16 mouse cellular contexts compared by ENCODE assay signal in the genomic region with DNA sequence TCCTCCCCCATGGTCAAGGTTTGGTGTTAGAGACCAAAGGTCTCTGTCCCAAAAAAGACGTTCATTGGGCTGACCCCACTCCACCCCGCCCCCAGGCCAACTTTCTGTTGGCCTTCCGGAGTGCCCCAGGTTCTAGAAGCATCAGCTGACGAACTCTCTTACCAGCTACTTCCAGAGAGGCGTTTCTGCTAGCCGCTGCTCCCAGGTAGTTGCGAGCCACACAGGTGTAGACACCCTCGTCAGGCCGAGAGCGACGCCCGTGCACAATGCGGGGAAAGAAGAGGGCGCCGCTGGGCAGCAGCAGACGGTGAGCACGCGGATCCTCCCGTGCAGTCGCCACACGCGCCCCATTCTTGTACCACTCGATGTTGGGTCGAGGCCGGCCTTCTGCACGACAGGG. TPM values are rescaled to one million over a fixed set of nuclear protein-coding genes. Genes with fewer than 3 reads are reported as not detected.
DNase-seq lines count a peak whose midpoint lies in the region; ATAC-seq and TF ChIP-seq lines count a peak whose summit lies in the region.
"Had no signal": no experiment of that assay in that cellular context is flagged by ENCODE, and none has a peak within 500 bp of the region (broad histone marks: within the 10 kb centered on the region; RNA-seq: fewer than 3 reads in every experiment).

No protein-coding gene starts in this region.

- intact Hi-C loops in heart, postnatal 25 days (cut with DNase I) = no loop called here

- WGBS in heart, embryonic 10.5 days = 19% methylated on average over 26 of the region's 26 CpGs
- WGBS in midbrain, postnatal 0 days = 26% methylated on average over 26 of the region's 26 CpGs
- 30% methylated on average over 26 of the region's 26 CpGs for WGBS in midbrain, embryonic 10.5 days
- WGBS in hindbrain, embryonic 13.5 days = 14% methylated on average over 26 of the region's 26 CpGs

- peak overlapping the region; percentile 6; the same call in 1 of the 2 replicates for H3K4me3 ChIP-seq in heart, embryonic 10.5 days
- no peak overlapping the region for H3K4me3 ChIP-seq in midbrain, postnatal 0 days (ENCODE audit: low read depth, low read length)
- H3K4me3 ChIP-seq in midbrain, embryonic 10.5 days = no peak overlapping the region
- H3K4me3 ChIP-seq in hindbrain, embryonic 13.5 days = peak overlapping the region; percentile 26
- H3K4me3 ChIP-seq: forebrain, embryonic 10.5 days; limb, embryonic 13.5 days had no signal

- H3K4me1 ChIP-seq in heart, embryonic 10.5 days = peaks cover 28% of the 10 kb centered on the region
- peaks cover 6% of the 10 kb centered on the region for H3K4me1 ChIP-seq in midbrain, postnatal 0 days (ENCODE audit: insufficient read depth, low read length)
- H3K4me1 ChIP-seq in midbrain, embryonic 10.5 days = peaks cover 36% of the 10 kb centered on the region
- H3K4me1 ChIP-seq in hindbrain, embryonic 13.5 days (replicated peaks) = peaks cover 49% of the 10 kb centered on the region

- no peak for TF ChIP-seq CTCF in midbrain, postnatal 0 days (IDR thresholded peaks at IDR 0.05)

- H3K36me3 ChIP-seq in heart, embryonic 10.5 days = no peaks in the 10 kb centered on the region
- H3K36me3 ChIP-seq in midbrain, postnatal 0 days (ENCODE audit: insufficient read depth, low read length) = no peaks in the 10 kb centered on the region
- no peaks in the 10 kb centered on the region for H3K36me3 ChIP-seq in midbrain, embryonic 10.5 days
- no peaks in the 10 kb centered on the region for H3K36me3 ChIP-seq in hindbrain, embryonic 13.5 days
- H3K36me3 ChIP-seq: forebrain, embryonic 10.5 days; limb, embryonic 13.5 days had no signal

- H3K27ac ChIP-seq in heart, embryonic 10.5 days = no peak overlapping the region
- no peak overlapping the region for H3K27ac ChIP-seq in midbrain, postnatal 0 days (ENCODE audit: low read depth, low read length)
- no peak overlapping the region for H3K27ac ChIP-seq in midbrain, embryonic 10.5 days (replicated peaks)
- no peak overlapping the region for H3K27ac ChIP-seq in hindbrain, embryonic 13.5 days
- H3K27ac ChIP-seq: forebrain, embryonic 10.5 days; limb, embryonic 13.5 days; macrophage had no signal

- ATAC-seq in midbrain, postnatal 0 days (ENCODE audit: low FRiP score) = no peak
- ATAC-seq in hindbrain, embryonic 13.5 days (ENCODE audit: low FRiP score) = no peak
- ATAC-seq: liver, postnatal 0 days had no signal

- H3K27me3 ChIP-seq in heart, embryonic 10.5 days (ENCODE audit: insufficient read depth, poor library complexity, severe bottlenecking) = peaks cover 78% of the 10 kb centered on the region
- peaks cover 55% of the 10 kb centered on the region for H3K27me3 ChIP-seq in midbrain, postnatal 0 days (ENCODE audit: insufficient read depth, low read length)
- peaks cover 85% of the 10 kb centered on the region for H3K27me3 ChIP-seq in midbrain, embryonic 10.5 days (ENCODE audit: low read depth, poor library complexity, severe bottlenecking)
- peaks cover 84% of the 10 kb centered on the region for H3K27me3 ChIP-seq in hindbrain, embryonic 13.5 days

- no peaks in the 10 kb centered on the region for H3K9me3 ChIP-seq in heart, embryonic 10.5 days
- no peaks in the 10 kb centered on the region for H3K9me3 ChIP-seq in midbrain, postnatal 0 days (ENCODE audit: low read length)
- H3K9me3 ChIP-seq in midbrain, embryonic 10.5 days (replicated peaks) = no peaks in the 10 kb centered on the region
- no peaks in the 10 kb centered on the region for H3K9me3 ChIP-seq in hindbrain, embryonic 13.5 days
- H3K9me3 ChIP-seq: forebrain, embryonic 10.5 days; limb, embryonic 13.5 days had no signal

- 0 out of 2 replicates have a peak overlapping the region, but pooled peaks have one; percentile 9 for H3K4me2 ChIP-seq in midbrain, postnatal 0 days (ENCODE audit: low read depth, low read length, poor library complexity, severe bottlenecking)
- peak overlapping the region; percentile 77 for H3K4me2 ChIP-seq in hindbrain, embryonic 13.5 days
- H3K4me2 ChIP-seq: limb, embryonic 13.5 days had no signal

- no peak for DNase-seq in heart, embryonic 10.5 days (ENCODE audit: low spot score)
- DNase-seq in heart, postnatal 25 days (ENCODE audit: low spot score) = no peak
- no peak for DNase-seq in midbrain, postnatal 0 days (ENCODE audit: low spot score)
- no peak for DNase-seq in midbrain, embryonic 10.5 days (ENCODE audit: low spot score)
- DNase-seq in testis, postnatal 10 days (ENCODE audit: low spot score) = peak; percentile 42
- DNase-seq in lung, postnatal 25 days (ENCODE audit: low spot score) = no peak
- DNase-seq in cerebellum, postnatal 14 days = no peak
- DNase-seq: cerebellum, adult 11-12 months; gastrocnemius, postnatal 10 days; kidney, adult 9 months; liver, postnatal 0 days; right cerebral cortex, postnatal 14 days had no signal

- H3K9ac ChIP-seq in midbrain, postnatal 0 days (replicated peaks; ENCODE audit: low read length, poor library complexity, severe bottlenecking) = no peak overlapping the region
- H3K9ac ChIP-seq in hindbrain, embryonic 13.5 days = peak overlapping the region; percentile 11; the same call in 1 of the 2 replicates
- H3K9ac ChIP-seq: limb, embryonic 13.5 days; liver, postnatal 0 days had no signal

RNA-seq across cellular contexts. Expression of gene Robo3, which starts 3.7 kb away (rescaled TPM):
- polyA plus RNA-seq in heart, embryonic 10.5 days (2016; fragmentation: Nextera tagmentation; extraction: Ambion mirVana) = 0.06 and 0.10 TPM in 2 replicates
- total RNA-seq in heart, postnatal 25 days (2021) = not detected
- total RNA-seq in midbrain, postnatal 0 days (2014; rRNA removed) = 2.8 and 2.9 TPM in 2 replicates
- polyA plus RNA-seq in midbrain, postnatal 0 days (2015; fragmentation: Nextera tagmentation; extraction: Ambion mirVana) = 0.88 and 1.0 TPM in 2 replicates
- polyA plus RNA-seq in midbrain, embryonic 10.5 days (2016; fragmentation: Nextera tagmentation; extraction: Ambion mirVana) = 13.1 and 36.6 TPM in 2 replicates
- polyA plus RNA-seq in hindbrain, embryonic 13.5 days (2015; fragmentation: Nextera tagmentation; extraction: Ambion mirVana) = 64.6 and 91.3 TPM in 2 replicates
- polyA plus RNA-seq: macrophage had no signal

RNA-seq across cellular contexts. Expression of gene Robo4, which starts 27.6 kb away (rescaled TPM):
- polyA plus RNA-seq in heart, embryonic 10.5 days (2016; fragmentation: Nextera tagmentation; extraction: Ambion mirVana) = 2.0 and 4.0 TPM in 2 replicates
- 10 to 100 TPM; 29.7 to 30.1 TPM for total RNA-seq in heart, postnatal 25 days (2021)
- 10.1 and 12.6 TPM in 2 replicates for total RNA-seq in midbrain, postnatal 0 days (2014; rRNA removed)
- 3.6 and 4.0 TPM in 2 replicates for polyA plus RNA-seq in midbrain, postnatal 0 days (2015; fragmentation: Nextera tagmentation; extraction: Ambion mirVana)
- polyA plus RNA-seq in midbrain, embryonic 10.5 days (2016; fragmentation: Nextera tagmentation; extraction: Ambion mirVana) = 5.6 and 6.0 TPM in 2 replicates
- polyA plus RNA-seq in hindbrain, embryonic 13.5 days (2015; fragmentation: Nextera tagmentation; extraction: Ambion mirVana) = 5.7 and 6.5 TPM in 2 replicates
- polyA plus RNA-seq: macrophage had no signal

RNA-seq across cellular contexts. Expression of gene Msantd2, which starts 59.8 kb away (rescaled TPM):
- 17.9 and 23.8 TPM in 2 replicates for polyA plus RNA-seq in heart, embryonic 10.5 days (2016; fragmentation: Nextera tagmentation; extraction: Ambion mirVana)
- total RNA-seq in heart, postnatal 25 days (2021) = 1 to 10 TPM; 7.8 to 8.0 TPM
- 37.0 and 55.1 TPM in 2 replicates for total RNA-seq in midbrain, postnatal 0 days (2014; rRNA removed)
- 20.5 and 21.1 TPM in 2 replicates for polyA plus RNA-seq in midbrain, postnatal 0 days (2015; fragmentation: Nextera tagmentation; extraction: Ambion mirVana)
- 33.0 and 33.6 TPM in 2 replicates for polyA plus RNA-seq in midbrain, embryonic 10.5 days (2016; fragmentation: Nextera tagmentation; extraction: Ambion mirVana)
- polyA plus RNA-seq in hindbrain, embryonic 13.5 days (2015; fragmentation: Nextera tagmentation; extraction: Ambion mirVana) = 35.4 and 39.2 TPM in 2 replicates

Comparison
In these comparisons a context has a peak if more than half of its experiments do, and no peak if none do; other contexts are left out.
1. H3K4me3 ChIP-seq: peak in heart, embryonic 10.5 days (single experiment) and hindbrain, embryonic 13.5 days (single experiment); none in midbrain, postnatal 0 days (single experiment) and midbrain, embryonic 10.5 days (single experiment).